Mouse (Mus musculus): Measurements from ENCODE around the gene Svip.

GRCm38 (mm10) chr7:51967581-51967980 is 38.2 kb downstream of the Svip start:
- TF ChIP-seq FOSL1 (IDR thresholded peaks at IDR 0.05; ENCODE audit: insufficient read depth, low read length, poor library complexity, severe bottlenecking) (no peak), CTCF (IDR thresholded peaks at IDR 0.05; ENCODE audit: control insufficient read depth, insufficient read depth, insufficient read length) (no peak), MAX (IDR thresholded peaks at IDR 0.05) (peak; percentile 38), MYOG (IDR thresholded peaks at IDR 0.05; ENCODE audit: control insufficient read depth, extremely low read depth, insufficient read length) (no peak), CEBPB (IDR thresholded peaks at IDR 0.05; ENCODE audit: low read depth) (no peak), MYOD1 (IDR thresholded peaks at IDR 0.05; ENCODE audit: control insufficient read depth, insufficient read length, low read depth) (no peak)

All from C2C12 (cell line).